Mouse (Mus musculus) embryonic fibroblast, embryonic 13.5 days (primary cell): ENCODE data around the gene Ttc13. TPM values are rescaled to one million over a fixed set of nuclear protein-coding genes. Genes with fewer than 3 reads are reported as not detected.

Experiments
- H3K27ac ChIP-seq: 2 replicates; pipeline ENCODE4 v1.5.1; 2012; ENCODE audit warnings: low read length, control low read depth, inconsistent platforms; ENCODE audit not compliant: insufficient read depth
- H3K4me1 ChIP-seq: 2 replicates; pipeline ENCODE4 v1.6.1; 2011; ENCODE audit warnings: low read length; ENCODE audit not compliant: control insufficient read depth, insufficient read depth
- H3K4me3 ChIP-seq: 2 replicates; pipeline ENCODE4 v1.5.1; 2011; ENCODE audit warnings: mild to moderate bottlenecking, control low read depth, low read length; ENCODE audit not compliant: insufficient read depth
- CTCF ChIP-seq: IDR thresholded peaks from 2 replicates; pipeline ENCODE4 v1.5.1; 2011; ENCODE audit warnings: mild to moderate bottlenecking, control low read depth, low read length, moderate library complexity, borderline replicate concordance; ENCODE audit not compliant: insufficient read depth
- POLR2A ChIP-seq: IDR thresholded peaks from 2 replicates; pipeline ENCODE4 v1.6.1; 2011; ENCODE audit warnings: low read depth, mild to moderate bottlenecking, control low read depth, low read length, moderate library complexity
- polyA plus RNA-seq: library from polyadenylated mRNA; stranded (reverse); fragments of >200 nt; gene quantifications from 2 replicates; pipeline ENCODE4 v1.2.4, GENCODE M21; 2011; ENCODE audit warnings: low read depth; ENCODE audit not compliant: missing spikeins, insufficient read length

Gene Ttc13
- polyA plus RNA-seq, 1 experiment, result 54.1 TPM

DNA sequence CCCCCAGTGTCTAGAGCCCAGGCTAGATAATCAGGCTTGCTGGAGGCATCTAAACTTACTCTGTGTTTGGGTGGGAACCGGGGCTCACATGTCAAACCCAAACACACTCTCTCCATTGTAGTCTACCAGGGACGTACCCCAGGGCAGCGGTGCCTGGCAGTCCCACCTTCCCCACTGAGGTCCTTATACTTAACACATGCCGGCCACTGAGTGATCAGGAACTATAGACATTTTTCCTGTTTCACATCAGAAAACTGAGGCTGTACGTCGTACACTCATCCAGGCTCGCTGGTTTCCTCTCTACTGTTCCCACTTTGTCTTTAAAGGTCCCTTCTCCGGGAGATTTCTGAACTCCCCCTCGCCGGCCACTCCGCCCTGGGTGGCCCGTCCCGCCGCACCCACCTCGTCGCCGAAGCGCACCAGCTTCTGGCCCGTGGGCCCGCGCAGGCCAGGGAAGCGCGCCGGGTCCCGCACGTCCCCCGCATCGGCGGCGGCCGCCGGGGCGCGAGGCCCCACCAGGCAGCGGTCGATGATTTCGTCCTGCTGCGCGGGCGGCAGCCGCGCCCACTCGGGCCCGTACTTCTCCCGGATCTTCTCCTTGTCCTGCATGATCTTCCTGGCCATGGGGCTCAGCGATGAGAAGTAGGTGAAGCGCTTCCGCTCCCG is 59.2 kb downstream of the Ttc13 start:
- H3K4me1 ChIP-seq, result peaks cover 16% of the 10 kb centered on the region; the same call in 1 of the 2 replicates
- no peak for TF ChIP-seq CTCF
- TF ChIP-seq POLR2A, result 0 out of 2 replicates have a peak, but pooled peaks have one; percentile 15
- peak overlapping the region; percentile 94 for H3K27ac ChIP-seq
- peak overlapping the region; percentile 96 for H3K4me3 ChIP-seq

DNA sequence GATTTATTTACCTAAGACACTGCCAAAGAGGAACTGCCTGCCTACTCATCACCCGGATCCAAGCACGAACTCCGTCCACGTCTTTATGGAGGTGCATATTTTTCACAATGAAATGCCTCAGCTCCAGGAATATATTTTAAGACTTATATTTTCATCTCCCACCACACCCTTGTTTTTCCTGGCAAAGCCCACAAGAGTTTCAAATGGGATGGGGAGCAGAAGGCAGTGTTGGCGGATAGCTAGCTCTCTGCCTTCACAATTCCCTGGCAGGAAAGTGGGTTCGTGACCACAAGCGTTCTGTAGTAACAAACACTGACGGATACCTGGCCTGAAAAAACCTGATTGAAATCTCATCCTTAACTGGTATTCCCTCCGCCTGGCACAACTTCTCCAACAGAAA is 60.0 kb downstream of the Ttc13 start:
- TF ChIP-seq POLR2A, result 0 out of 2 replicates have a peak, but pooled peaks have one; percentile 43
- TF ChIP-seq CTCF, result no peak
- H3K27ac ChIP-seq, result peak overlapping the region; percentile 94
- peak overlapping the region; percentile 96 for H3K4me3 ChIP-seq
- peaks cover 16% of the 10 kb centered on the region; the same call in 1 of the 2 replicates for H3K4me1 ChIP-seq

DNA sequence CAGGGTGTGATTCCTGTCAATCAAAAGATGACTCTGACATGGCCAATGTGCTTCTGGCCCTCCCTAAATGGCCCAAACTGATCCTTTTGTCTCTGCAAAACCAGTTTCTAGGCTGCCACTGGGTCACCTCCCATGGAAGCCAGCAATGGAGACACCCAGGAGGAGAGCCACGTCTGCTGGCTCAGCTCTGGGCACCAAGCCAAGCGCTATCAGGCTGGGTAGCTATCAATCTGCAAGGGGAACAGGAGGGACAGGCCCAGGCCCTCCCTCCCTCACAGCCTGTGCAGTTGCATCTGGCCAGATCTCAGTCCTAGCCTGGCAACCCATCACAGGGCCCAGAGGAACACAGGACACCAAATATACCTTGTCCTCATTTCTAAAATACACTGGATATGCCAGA is 63.4 kb downstream of the Ttc13 start:
- Histone ChIP-seq H3K4me3 (no peak overlapping the region), H3K27ac (peak overlapping the region; percentile 2; the same call in 1 of the 2 replicates), H3K4me1 (peaks cover 33% of the 10 kb centered on the region)
- TF ChIP-seq POLR2A (no peak), CTCF (no peak)

DNA sequence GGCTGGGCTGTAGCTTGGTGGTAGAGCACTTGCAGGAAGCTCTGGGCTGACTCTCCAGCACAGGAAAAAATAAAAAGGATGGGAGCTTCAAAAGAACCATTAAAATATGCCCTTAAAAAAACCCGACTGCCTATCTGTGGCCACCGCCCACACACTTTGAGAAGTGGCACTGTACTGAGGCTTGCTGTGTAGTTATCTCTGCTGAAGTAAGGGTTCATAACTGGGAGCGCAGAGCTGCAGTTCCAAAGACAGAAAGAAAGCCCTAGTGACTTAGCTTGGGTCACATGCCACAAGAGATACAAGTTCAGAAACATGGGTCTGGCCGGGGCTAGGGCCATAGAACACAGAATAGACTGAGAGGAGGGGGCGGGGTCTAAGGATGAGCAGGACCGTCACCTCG is 63.8 kb downstream of the Ttc13 start:
- Histone ChIP-seq H3K4me3 (no peak overlapping the region), H3K4me1 (peaks cover 38% of the 10 kb centered on the region), H3K27ac (peak overlapping the region; percentile 2; the same call in 1 of the 2 replicates)
- TF ChIP-seq POLR2A, result no peak
- TF ChIP-seq CTCF, result no peak

DNA sequence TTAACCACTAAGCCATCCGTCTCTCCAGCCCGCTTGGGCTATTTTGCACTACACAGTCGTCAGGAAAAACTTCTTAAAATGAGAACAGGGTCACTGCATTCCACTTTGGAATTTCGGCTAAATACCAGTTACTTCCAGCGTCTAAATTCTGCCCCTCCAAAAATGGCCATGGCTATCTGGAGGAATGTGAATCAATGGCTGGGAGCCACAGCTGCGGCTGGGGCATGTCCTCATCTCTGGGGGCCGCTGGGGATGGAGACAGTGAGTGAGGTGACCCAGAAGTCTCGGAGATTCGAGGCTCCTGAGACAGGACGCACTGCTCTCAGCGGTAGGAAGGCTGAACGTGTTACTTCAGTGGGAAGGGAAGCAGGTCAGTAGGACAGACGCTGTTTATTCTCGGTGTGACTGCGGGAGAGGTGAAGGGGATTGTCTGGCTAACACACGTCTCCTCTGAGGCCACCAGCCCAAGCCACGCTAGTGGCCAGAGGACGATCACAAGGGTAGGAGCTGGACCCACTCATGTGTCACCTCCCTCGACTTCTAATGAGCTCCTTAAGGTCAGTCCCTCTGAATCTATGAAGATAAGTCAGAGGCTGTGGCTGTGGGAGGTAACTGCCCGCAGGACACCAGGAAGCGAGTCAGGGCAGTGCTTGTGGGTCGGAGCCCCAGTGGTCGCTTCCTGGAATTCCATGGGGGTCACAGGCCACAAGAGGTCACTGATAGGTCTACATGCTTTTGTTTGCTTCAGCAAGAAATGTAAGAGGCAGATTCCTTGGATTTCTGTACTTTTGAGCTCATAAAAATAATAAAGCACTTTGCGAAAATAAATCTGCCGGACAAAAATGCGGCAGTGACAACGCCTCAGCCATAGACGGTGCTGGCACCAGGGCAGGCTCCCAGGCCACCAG is 68.0 kb downstream of the Ttc13 start:
- H3K4me3 ChIP-seq, result no peak overlapping the region
- peak overlapping the region; percentile 74 for H3K27ac ChIP-seq
- TF ChIP-seq CTCF, result no peak
- no peak for TF ChIP-seq POLR2A
- H3K4me1 ChIP-seq, result peaks cover 26% of the 10 kb centered on the region

DNA sequence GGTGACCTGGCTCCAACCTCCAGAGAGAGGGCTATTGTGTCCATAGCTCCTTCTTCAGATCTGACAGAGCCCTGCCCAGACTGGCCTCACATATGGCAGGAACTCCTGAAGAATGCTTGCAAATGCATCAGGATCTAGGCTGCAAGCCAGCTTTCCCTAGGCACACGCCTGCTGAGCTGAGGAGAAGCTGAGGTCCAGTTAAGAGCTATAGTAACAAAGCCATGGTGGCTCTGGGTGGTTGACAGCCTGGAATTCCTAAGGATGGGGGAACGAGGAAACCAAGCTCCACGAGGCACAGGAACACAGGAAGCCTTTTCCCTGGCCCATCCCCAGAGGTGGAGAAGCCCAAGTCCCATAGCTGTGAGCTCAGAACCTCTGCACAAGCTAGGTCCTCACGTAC is 69.2 kb downstream of the Ttc13 start:
- Histone ChIP-seq H3K4me3 (no peak overlapping the region), H3K27ac (peak overlapping the region; percentile 74), H3K4me1 (peaks cover 26% of the 10 kb centered on the region)
- TF ChIP-seq POLR2A (no peak), CTCF (no peak)

DNA sequence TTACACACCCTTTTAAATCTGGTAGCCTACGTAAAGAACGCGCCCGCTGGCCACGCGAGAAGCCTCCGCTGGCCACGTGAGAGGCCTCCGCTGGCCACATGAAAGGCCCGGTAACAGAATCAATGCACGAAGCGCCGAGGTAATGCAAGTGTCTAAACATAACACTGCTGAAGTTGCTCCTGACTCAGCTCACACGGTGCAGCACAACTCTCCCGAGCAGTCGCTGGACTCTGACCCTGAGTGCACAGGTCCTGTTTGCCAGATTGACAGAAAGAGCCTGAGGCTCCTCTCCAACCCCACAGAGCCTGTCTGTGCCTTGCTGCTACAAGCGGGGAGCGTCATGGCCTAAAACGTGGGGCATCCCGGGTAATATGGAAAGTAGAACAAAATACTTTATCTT is 70.0 kb downstream of the Ttc13 start:
- TF ChIP-seq POLR2A (no peak), CTCF (no peak)
- H3K4me3 ChIP-seq, result no peak overlapping the region
- no peak overlapping the region for H3K27ac ChIP-seq
- peaks cover 26% of the 10 kb centered on the region for H3K4me1 ChIP-seq

DNA sequence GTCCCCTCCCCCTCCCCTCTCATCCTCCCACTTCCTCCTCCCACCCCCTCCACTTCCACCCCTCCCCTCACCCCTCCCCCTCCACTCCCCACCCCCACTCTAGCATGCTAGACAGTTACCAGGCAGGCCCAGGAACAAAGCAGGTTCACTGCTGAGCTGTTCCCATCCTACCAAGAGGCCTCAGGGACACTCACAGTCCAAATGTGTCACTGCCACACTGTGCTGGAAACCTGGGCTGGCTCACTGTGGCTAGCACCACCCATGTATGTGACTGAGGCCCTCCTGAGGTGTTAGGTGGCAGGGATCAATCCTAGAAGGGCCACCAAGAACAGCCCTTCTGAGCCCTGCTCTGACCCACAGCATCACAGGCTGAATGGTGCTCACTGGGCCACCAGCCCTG is 73.5 kb downstream of the Ttc13 start:
- Histone ChIP-seq H3K27ac (no peak overlapping the region), H3K4me1 (peaks cover 28% of the 10 kb centered on the region), H3K4me3 (no peak overlapping the region)
- TF ChIP-seq CTCF (no peak), POLR2A (no peak)

DNA sequence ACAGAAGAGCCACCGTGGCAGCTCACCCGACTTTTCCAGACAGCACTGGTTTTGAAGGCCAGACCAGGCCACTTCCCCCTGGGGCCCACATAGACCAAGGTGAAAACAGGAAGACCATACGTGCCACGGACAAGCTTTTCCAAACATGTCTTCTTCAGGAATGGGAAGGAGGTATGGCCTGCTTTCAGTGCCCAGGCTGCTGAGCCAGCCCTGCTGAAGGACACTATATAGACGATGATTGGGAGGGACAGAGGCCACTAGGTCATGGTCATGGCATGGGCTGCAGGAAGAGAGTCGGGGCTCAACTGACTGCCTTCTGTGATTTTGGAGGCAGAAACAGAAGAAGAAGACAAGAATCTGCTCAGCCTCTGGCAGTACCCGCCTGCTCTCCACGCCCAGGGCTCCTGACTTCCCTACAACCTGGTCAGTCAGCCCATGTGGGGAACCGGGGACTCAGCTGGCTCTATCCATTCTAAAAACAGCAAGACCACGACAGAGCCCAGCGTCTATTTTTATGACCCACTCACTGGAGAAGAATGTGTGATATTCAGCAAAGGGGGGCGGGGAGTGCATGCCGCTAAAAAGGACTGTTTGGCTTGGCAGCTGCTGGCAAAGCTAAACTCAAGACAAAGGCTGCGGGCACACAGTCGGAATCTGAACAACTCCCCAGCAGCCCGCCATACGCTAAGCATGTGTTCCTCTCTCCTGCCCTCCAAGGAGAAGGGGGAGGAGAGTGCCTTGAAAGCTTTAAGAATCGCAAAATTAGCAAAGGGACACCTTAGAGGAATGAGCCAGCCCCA is 78.0 kb downstream of the Ttc13 start:
- peak; percentile 45 for TF ChIP-seq POLR2A
- no peak for TF ChIP-seq CTCF
- Histone ChIP-seq H3K27ac (peak overlapping the region; percentile 97), H3K4me3 (no peak overlapping the region), H3K4me1 (peaks cover 27% of the 10 kb centered on the region)

DNA sequence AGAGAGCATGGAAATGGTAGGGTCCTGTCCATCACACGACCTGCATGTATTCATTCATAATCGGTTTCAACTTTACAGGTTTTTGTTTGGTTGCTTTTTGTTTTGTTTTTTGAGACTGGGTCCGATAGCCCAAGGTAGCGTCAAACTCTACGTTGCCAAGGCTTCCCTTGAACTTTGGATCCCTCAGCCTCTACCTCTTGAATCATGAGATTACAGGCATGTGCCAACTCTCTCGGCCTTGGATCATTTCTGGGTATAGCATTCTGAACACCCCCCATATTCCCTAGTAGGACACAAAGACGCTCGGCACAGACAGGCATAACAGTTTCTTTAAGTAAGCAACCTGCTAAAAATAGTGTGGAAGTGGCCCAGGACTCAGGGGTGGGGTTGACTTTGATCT is 80.2 kb downstream of the Ttc13 start:
- no peak overlapping the region for H3K4me3 ChIP-seq
- peaks cover 25% of the 10 kb centered on the region for H3K4me1 ChIP-seq
- H3K27ac ChIP-seq, result no peak overlapping the region
- TF ChIP-seq CTCF, result no peak
- TF ChIP-seq POLR2A, result no peak
